Mouse (Mus musculus) bone marrow, adult 2 months (tissue): ENCODE data around the gene Gm17349.

Experiments
- CTCF ChIP-seq: fragments of 200-500 bp; IDR thresholded peaks from 2 replicates; pipeline ENCODE4 v1.5.1; 2011; ENCODE audit warnings: low read length, control low read depth; ENCODE audit not compliant: control insufficient read depth, insufficient read depth
- POLR2A ChIP-seq: fragments of 200-500 bp; IDR thresholded peaks from 2 replicates; pipeline ENCODE4 v1.6.1; 2011; ENCODE audit warnings: low read depth, mild to moderate bottlenecking, control low read depth, low read length, borderline replicate concordance; ENCODE audit not compliant: control insufficient read depth

GRCm38 (mm10) chr15:99670154-99670821 is 35.0 kb downstream of the Gm17349 start, which contains the start of gene Asic1:
- TF ChIP-seq CTCF (no peak), POLR2A (no peak)
